Comparison of ENCODE assay signal across 27 mouse cellular contexts in the genomic region with DNA sequence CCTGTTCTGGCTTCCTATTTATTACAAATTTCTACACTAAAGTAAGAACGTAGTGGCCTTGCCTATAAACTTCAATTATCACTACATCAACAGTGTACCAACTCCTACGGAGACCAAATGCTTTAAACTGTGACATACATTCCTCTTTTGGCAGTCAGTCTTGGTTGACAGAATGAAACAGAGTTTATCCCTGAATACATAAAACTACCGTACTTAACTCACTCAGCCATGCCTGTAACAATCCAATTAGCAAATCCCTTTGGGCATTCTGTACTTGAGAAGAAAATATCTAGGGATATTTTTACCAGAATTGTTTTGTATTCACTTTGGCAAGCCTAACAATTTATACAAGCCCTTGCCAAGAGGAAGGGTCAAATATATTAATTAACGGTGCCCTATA.
A peak's percentile ranks its signal among the peaks of the same experiment; 100 is the strongest.
DNase-seq lines count a peak whose midpoint lies in the region; ATAC-seq and TF ChIP-seq lines count a peak whose summit lies in the region.
"Had no signal": no experiment of that assay in that cellular context is flagged by ENCODE, and none has a peak within 500 bp of the region (broad histone marks: within the 10 kb centered on the region; RNA-seq: fewer than 3 reads in every experiment).

No protein-coding gene starts in this region.

- no peak for TF ChIP-seq EP300 in liver, postnatal 0 days (IDR thresholded peaks at IDR 0.05; ENCODE audit: low read depth)

- no peak overlapping the region for H3K9ac ChIP-seq in midbrain, embryonic 14.5 days (replicated peaks; ENCODE audit: low read length)
- no peak overlapping the region for H3K9ac ChIP-seq in liver, postnatal 0 days (replicated peaks)
- H3K9ac ChIP-seq: embryonic facial prominence, embryonic 12.5 days; heart, embryonic 12.5 days; hindbrain, embryonic 15.5 days; intestine, embryonic 15.5 days; liver, embryonic 12.5 days had no signal

- H3K27ac ChIP-seq in midbrain, embryonic 14.5 days (replicated peaks; ENCODE audit: low read depth, low read length): no peak overlapping the region
- H3K27ac ChIP-seq in liver, postnatal 0 days (ENCODE audit: low read depth): no peak overlapping the region
- H3K27ac ChIP-seq: embryonic facial prominence, embryonic 12.5 days; hindbrain, embryonic 15.5 days; intestine, embryonic 15.5 days; kidney, postnatal 0 days; liver, embryonic 12.5 days; macrophage had no signal

- TF ChIP-seq CTCF in brain, embryonic 14.5 days (IDR thresholded peaks at IDR 0.05; ENCODE audit: borderline replicate concordance, extremely low read depth, insufficient read depth, insufficient read length): no peak
- TF ChIP-seq CTCF in liver, postnatal 0 days (IDR thresholded peaks at IDR 0.05; ENCODE audit: low read depth): no peak

- H3K4me2 ChIP-seq in midbrain, embryonic 14.5 days (ENCODE audit: low read length): no peak overlapping the region
- no peak overlapping the region for H3K4me2 ChIP-seq in liver, postnatal 0 days (ENCODE audit: low read depth, low read length)
- H3K4me2 ChIP-seq: embryonic facial prominence, embryonic 12.5 days; heart, embryonic 12.5 days; hindbrain, embryonic 15.5 days; intestine, embryonic 15.5 days; liver, embryonic 12.5 days had no signal

- 14% methylated on average over 4 of the region's 4 CpGs for WGBS in midbrain, embryonic 14.5 days
- 60% methylated on average over 4 of the region's 4 CpGs for WGBS in liver, postnatal 0 days (ENCODE audit: insufficient replicate concordance)

- no peaks in the 10 kb centered on the region for H3K27me3 ChIP-seq in midbrain, embryonic 14.5 days (ENCODE audit: control insufficient read depth, insufficient read depth, low read length)
- H3K27me3 ChIP-seq in liver, postnatal 0 days (ENCODE audit: insufficient read depth, low read length): no peaks in the 10 kb centered on the region
- H3K27me3 ChIP-seq: embryonic facial prominence, embryonic 12.5 days; heart, embryonic 12.5 days; hindbrain, embryonic 15.5 days; intestine, embryonic 15.5 days; liver, embryonic 12.5 days had no signal

- peaks cover 3% of the 10 kb centered on the region; the same call in 1 of the 2 replicates for H3K4me1 ChIP-seq in midbrain, embryonic 14.5 days (ENCODE audit: control insufficient read depth, insufficient read depth, low read length)
- H3K4me1 ChIP-seq in liver, postnatal 0 days (ENCODE audit: insufficient read depth): no peaks in the 10 kb centered on the region
- H3K4me1 ChIP-seq: embryonic facial prominence, embryonic 12.5 days; heart, embryonic 12.5 days; hindbrain, embryonic 15.5 days; intestine, embryonic 15.5 days; liver, embryonic 12.5 days had no signal

- peak; percentile 94 for ATAC-seq in frontal cortex, adult (ENCODE audit: low TSS enrichment)
- peak; percentile 43; the same call in 1 of the 2 replicates for ATAC-seq in midbrain, embryonic 14.5 days (ENCODE audit: low FRiP score, low TSS enrichment)
- ATAC-seq in liver, postnatal 0 days: no peak
- ATAC-seq: CD4-positive, CD25-positive, alpha-beta regulatory T cell, adult 4 months; intestine, embryonic 15.5 days; liver, embryonic 12.5 days; lung, postnatal 0 days had no signal

- H3K9me3 ChIP-seq in midbrain, embryonic 14.5 days (ENCODE audit: control insufficient read depth, low read length): no peaks in the 10 kb centered on the region
- H3K9me3 ChIP-seq in liver, postnatal 0 days (ENCODE audit: low read length): no peaks in the 10 kb centered on the region; the same call in 1 of the 2 replicates
- H3K9me3 ChIP-seq: embryonic facial prominence, embryonic 12.5 days; hindbrain, embryonic 15.5 days; intestine, embryonic 15.5 days; liver, embryonic 12.5 days had no signal

- no peaks in the 10 kb centered on the region for H3K36me3 ChIP-seq in midbrain, embryonic 14.5 days (ENCODE audit: control insufficient read depth, insufficient read depth, low read length)
- H3K36me3 ChIP-seq in liver, postnatal 0 days (replicated peaks; ENCODE audit: insufficient read depth, low read length): no peaks in the 10 kb centered on the region
- H3K36me3 ChIP-seq: embryonic facial prominence, embryonic 12.5 days; heart, embryonic 12.5 days; hindbrain, embryonic 15.5 days; intestine, embryonic 15.5 days; liver, embryonic 12.5 days had no signal

- TF ChIP-seq POLR2A in brain, embryonic 14.5 days (IDR thresholded peaks at IDR 0.05; ENCODE audit: borderline replicate concordance, extremely low read depth, insufficient read depth, insufficient read length, poor library complexity, severe bottlenecking): no peak

- no peak overlapping the region for H3K4me3 ChIP-seq in midbrain, embryonic 14.5 days (replicated peaks; ENCODE audit: low read depth, low read length)
- H3K4me3 ChIP-seq in liver, postnatal 0 days (ENCODE audit: low read depth, low read length): no peak overlapping the region
- H3K4me3 ChIP-seq: embryonic facial prominence, embryonic 12.5 days; heart, embryonic 12.5 days; hindbrain, embryonic 15.5 days; intestine, embryonic 15.5 days; liver, embryonic 12.5 days had no signal

- DNase-seq in frontal cortex, postnatal 25 days (ENCODE audit: low spot score in 2 of 2): no peak
- peak; percentile 72 for DNase-seq in brain, embryonic 14.5 days (ENCODE audit: low read depth)
- DNase-seq in midbrain, embryonic 14.5 days: peak; percentile 76
- DNase-seq in retina, postnatal 1 day: peak; percentile 11
- no peak for DNase-seq in liver, postnatal 0 days
- no peak for DNase-seq in kidney, postnatal 36 days
- DNase-seq: adrenal gland, postnatal 25 days; cerebellum, adult 2 months; cerebellum, postnatal 14 days; gastrocnemius, postnatal 25 days; heart, adult 11 months; heart, postnatal 4 days; kidney, adult 2 months; layer of hippocampus, postnatal 36 days; left cerebral cortex, postnatal 4 days; lung, adult 18-20 months; thymus, postnatal 4 days had no signal

Comparison
In these comparisons a context has a peak if more than half of its experiments do, and no peak if none do; other contexts are left out.
1. DNase-seq: peak in brain, embryonic 14.5 days (single experiment), midbrain, embryonic 14.5 days (single experiment) and retina, postnatal 1 day (single experiment); none in frontal cortex, postnatal 25 days (0 of 2), liver, postnatal 0 days (single experiment) and kidney, postnatal 36 days (0 of 2).